Mouse (Mus musculus): ENCODE results near the gene Plcl1. TPM values are rescaled to one million over a fixed set of nuclear protein-coding genes. Genes with fewer than 3 reads are reported as not detected.

The Plcl1 gene
- polyA plus RNA-seq, 1 experiment: 8.2 TPM

DNA sequence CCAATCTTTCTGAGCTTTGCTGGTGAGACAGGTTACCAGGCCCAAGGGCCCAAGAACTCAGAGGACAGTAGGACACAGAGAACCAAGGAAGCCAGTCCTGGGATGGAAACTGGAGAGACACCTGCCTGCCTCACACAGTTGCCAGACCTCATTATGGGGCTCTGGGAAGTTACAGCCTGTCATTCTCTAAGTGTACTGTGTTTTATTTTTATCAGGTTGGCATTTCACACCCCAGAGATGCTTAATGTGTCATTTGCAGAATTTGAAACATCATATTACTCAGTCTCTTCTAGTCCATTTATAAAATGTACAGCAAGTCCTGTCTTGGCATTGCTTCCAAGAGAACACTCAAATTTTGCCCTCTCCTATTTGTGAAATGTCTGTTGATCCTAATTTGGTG lies 111.5 kb downstream of the Plcl1 start:
- peak in 1 of 2 experiments; percentile 15 for DNase-seq (ENCODE audit: extremely low spot score in 1 of 2, low spot score in 1 of 2)

DNA sequence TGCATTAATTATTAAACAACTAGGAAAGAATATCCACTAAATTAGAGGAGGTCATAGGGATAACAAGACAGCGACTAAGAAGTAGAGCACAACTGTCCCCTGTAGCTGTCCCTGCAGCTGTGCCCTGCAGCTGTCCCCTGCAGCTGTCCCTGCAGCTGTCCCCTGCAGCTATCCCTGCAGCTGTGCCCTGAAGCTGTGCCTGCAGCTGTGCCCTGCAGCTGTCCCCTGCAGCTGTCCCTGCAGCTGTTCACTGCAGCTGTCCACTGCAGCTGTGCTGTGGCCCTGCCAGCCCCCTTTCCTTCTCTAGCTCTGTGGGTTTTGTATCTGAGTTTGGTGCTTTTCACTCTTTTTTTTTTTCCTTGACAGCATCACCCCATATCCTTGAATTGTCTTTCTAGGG lies 118.2 kb downstream of the Plcl1 start:
- DNase-seq (ENCODE audit: extremely low spot score in 1 of 2, low spot score in 1 of 2): no peak

DNA sequence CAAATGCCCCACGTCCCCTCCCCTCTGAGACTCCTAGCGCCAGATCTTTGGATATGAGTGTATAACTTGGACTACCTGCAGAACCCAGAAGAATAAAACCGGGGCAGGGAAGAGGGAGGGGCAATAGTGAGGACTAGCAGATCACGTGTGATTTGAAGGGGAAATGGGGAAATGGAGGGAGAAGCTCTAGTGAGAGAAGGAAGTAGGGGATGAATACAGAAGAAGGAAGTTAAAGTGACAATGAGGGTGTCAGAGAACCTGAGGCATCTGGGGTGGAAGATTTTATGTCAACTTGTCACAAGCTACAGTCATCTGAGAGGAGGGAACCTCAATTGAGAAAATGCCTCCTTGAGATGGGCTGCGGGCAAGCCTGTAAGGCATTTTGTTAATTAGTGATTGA lies 119.4 kb downstream of the Plcl1 start:
- DNase-seq (ENCODE audit: extremely low spot score in 1 of 2, low spot score in 1 of 2): no peak

DNA sequence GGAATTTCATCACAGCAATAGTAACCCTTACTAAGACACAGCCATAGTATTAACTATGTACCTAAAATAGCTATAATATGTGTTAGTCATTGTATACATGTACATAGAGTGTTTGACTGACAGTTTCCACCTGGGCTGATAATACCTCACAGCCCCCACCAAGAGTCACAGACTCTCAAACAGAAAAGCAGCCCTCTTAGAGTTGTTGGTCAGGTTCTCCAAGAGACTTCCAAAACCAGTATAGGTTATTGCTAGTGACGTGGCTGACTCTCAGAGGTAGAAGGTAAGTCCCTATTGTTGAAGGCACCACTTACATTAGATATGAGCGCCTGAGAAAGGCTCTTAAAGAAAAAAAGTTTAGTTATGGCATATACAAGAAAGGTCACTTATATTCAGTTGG lies 120.0 kb downstream of the Plcl1 start:
- DNase-seq (ENCODE audit: extremely low spot score in 1 of 2, low spot score in 1 of 2): no peak

DNA sequence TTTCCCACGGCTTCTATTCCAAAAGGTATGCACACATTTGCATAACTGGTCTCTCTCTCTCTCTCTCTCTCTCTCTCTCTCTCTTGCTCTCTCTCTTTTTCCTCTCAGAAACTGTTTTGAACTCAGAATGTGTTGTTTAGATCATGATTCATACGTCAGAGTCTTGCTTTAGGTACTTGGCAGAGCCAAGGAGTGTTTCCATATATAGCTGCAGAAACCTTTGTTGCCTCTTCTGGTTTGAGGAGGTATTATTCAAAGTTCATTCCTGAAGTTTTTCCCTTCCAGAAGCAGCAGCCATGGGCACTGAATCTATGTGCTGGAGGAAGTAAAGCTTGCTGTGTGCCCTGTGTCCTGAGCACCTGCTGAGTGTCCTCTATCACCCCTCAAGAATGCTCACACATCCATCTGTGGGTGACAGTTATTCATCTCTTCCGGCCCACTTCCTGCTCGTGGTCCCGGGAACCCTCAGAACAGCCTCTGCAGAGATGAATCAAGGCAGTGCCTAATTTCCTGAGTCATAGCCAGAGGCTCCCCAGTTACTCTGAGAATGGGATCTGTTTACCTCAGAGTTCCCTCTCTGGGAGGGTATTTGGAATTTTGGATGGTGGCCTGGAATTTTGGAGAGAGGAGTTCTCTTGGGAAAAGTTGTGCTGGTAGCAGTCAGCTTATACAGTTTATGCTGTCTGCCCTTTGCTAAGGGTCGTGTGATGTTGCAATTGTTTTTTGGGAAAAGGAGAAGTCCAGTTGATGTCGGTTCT lies 123.0 kb downstream of the Plcl1 start:
- DNase-seq (ENCODE audit: extremely low spot score in 1 of 2, low spot score in 1 of 2): peak in 1 of 2 experiments; percentile 42

DNA sequence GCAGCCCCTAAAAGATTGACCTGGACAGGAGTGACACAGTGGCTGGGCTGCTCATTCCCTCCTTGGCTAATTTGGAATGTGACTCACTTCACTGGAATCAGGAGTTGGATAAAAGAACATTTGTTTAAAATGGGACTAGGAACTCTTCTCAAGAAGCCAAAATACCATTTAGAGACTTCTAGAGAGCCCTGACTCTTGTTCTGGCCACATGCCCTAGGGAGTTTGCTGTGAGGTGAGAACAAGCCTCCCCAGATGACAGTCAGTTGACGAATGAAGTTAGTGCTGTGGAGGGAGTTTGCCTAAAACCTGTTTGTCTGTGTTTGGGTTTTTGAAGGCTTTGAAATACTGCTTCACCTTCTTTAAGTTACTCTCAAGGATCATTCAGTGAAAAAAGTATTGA lies 128.1 kb downstream of the Plcl1 start:
- no peak for DNase-seq (ENCODE audit: extremely low spot score in 1 of 2, low spot score in 1 of 2)

DNA sequence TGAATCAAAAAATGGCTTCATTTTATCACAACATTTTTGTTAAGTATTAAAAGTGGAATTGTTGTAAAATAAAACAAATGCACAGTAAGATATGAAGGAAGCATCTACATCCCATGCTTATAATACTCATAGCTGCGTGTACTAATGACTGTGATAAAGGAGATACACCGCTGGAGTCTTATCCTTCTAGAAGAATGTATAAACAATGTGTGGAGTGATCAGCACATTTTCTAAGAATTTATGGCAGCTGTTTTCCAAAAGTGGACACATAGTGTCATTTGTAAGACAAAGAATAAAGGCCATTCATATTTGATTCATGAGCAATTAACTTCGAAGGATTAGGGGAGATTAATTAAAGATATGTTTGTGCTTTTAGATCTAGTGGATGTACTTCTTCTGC lies 148.7 kb downstream of the Plcl1 start:
- DNase-seq (ENCODE audit: extremely low spot score in 1 of 2, low spot score in 1 of 2): no peak

DNA sequence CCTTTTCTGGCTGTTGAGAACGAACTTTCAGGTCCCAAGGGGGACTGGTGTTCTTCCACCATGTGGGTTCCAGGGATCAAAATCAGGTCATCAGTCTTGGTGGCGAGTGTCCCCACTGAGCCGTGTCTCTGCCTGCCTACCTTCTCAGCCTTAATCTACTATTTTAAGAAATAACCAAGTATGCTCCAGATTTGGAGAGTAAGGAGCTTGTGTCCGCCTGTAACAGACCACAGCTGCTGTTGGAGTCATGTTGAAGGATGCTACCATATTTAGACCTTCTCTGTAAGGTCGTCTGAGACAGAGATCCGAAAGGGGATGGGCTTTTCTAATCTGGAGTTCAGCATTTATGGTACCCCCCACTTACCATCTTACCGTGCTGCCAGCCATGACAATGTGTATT lies 152.2 kb downstream of the Plcl1 start:
- DNase-seq (ENCODE audit: extremely low spot score in 1 of 2, low spot score in 1 of 2): no peak

DNA sequence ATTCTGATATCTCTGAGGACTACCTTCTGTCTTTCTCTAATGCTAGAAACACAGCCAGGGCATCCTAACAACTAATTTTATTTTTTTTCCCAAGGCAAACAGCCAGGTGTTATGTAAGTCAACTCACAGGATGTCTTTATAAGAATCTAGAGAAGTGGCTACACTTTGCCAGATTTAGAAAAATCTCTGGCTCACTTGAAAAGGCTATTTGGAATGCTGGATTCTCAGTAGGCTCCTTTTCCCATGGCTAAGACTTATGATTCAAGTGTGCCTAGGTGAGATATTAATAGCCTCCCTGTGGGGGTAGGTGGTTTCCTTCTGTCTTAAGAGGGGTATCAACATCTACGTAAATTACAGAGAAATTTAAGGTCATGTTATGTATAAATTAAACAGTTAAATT lies 152.7 kb downstream of the Plcl1 start:
- peak in 1 of 2 experiments; percentile 49 for DNase-seq (ENCODE audit: extremely low spot score in 1 of 2, low spot score in 1 of 2)

DNA sequence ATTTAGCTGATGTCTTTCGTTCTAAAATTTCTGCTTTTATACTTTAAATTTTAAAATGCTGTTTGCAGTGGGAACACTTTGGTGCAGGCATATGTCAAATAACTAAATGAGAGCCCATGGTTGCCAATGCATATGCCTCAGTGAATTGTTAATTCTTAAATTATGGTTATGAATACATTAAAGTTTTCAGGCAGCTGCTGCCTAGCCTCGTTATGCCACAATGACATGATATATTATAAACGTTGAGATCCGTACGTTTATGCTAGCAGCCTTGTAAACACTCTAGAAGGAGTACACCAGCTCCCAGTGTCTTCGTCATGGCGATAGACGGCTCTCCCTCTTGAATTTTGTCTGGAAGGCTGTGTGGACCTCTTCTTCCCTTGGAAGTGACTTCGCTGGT lies 154.3 kb downstream of the Plcl1 start:
- no peak for DNase-seq (ENCODE audit: extremely low spot score in 1 of 2, low spot score in 1 of 2)

DNA sequence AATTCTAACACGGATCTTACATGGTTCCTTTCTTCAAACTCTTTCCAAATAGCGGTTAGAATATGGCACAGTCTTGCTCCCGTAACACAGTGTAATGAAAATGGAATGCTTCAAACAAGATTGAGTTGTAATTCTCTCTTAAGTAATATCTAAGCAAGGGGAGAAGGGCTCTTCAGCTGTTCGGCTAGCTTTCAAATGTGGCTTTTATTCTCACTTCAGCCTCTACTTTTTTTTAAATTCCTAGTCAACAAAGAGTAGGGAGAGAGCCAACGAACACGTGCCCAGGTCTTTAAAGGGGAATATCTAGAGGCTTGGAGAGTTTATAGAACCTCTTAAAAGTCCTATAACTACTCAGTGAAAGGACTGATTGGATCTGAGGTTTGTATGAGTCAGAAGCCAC lies 160.2 kb downstream of the Plcl1 start:
- DNase-seq (ENCODE audit: extremely low spot score in 1 of 2, low spot score in 1 of 2): no peak

DNA sequence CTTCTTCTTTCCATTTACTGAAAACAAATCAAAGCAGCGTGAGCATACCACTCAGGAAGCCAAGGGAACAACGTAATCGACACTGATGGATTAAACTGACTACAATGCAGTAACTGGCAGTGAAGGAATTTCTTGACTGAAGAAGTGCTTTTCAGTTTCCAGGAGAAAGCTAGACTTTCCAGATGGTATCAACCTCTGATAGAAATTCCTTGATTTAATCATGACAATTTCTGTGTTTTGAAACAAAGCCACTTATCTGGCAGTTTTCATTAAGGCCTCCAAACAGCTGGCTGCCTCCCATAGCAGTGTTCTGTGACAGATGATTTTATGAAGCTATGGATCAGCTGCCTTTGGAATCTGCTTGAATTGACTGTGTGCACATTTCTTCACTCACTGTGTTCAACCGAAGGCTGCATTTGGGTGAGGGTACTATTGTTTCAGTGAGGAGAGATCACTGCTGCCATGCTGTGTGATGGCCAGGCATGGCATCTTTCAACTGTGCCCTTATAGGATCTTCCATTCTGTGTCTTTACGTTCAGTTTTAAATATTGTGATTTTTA lies 162.2 kb downstream of the Plcl1 start:
- DNase-seq (ENCODE audit: extremely low spot score in 1 of 2, low spot score in 1 of 2): no peak

DNA sequence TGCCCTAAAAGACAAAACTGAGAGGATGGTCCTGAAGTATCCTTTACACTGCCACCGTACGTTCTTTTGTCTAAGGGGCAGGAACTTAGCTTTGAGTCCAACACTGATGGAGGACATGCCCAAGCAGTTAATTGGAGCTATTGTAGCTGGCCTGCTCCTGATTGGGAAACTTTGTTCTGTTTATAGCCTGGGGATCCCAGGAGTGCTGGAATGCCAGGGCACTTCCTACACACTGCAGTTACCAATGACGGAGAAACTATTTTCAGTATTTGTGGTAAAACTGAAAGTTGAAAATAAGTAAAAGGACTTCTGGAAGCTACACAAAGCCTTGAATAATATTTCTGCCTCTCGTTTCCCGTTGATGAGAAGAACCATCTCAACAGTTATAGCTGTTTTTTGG lies 164.5 kb downstream of the Plcl1 start:
- DNase-seq (ENCODE audit: extremely low spot score in 1 of 2, low spot score in 1 of 2): no peak

DNA sequence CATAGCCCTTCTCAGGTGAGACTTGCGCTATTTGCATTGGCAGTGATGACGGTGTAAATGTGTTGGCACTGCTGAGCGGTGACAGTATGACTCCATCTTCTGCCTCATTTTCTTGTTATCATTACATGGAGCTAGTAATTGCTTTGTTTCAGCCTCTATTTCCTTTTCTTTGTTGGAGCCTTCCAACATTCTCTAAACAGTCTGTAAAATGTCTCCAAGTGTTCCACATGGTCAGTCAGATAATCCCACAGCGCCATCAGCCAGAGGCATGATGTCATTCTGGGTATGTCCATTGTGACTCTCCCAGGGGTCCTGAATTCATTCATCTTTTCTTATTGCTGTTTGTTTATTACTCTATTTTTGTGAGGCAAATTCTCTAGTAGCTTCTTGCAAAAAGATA lies 165.7 kb downstream of the Plcl1 start:
- DNase-seq (ENCODE audit: extremely low spot score in 1 of 2, low spot score in 1 of 2): no peak

DNA sequence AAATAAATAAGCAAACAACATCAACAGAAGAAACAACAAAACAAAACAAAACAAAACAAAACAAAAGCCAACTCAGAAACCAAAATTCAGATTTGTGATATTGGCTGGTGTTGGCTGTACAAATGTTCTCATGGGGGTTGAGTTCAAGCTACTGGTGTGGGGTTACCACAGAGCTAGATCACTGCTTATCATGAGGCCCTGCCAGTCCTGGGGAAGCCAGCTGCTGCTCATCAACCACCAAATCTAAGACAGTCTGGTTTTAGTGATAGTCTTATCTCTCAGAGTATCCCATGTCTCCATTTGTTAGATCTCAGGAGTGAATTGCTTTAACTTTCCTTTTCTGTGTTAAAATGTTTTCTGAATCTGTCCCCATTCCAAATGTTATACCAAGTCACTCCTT lies 166.5 kb downstream of the Plcl1 start:
- no peak for DNase-seq (ENCODE audit: extremely low spot score in 1 of 2, low spot score in 1 of 2)

DNA sequence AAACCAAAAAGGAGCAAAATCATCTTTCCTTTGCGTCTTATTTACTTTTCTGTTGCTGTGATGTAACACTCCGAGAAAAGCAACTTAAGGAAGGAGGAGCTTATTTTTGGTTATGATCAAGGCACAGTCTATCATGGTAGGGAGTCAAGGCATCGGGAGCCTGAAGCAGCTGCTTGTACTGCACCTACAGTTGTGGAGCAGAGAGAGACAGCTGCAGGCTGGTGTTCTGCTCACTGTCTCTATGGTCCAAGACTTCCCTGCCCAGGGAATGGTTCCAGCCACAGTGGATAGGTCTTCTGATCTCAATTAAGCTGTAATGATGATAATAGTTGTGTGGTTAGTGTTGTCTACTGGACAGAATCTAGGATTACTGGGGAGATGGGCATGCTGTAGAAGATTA lies 166.9 kb downstream of the Plcl1 start:
- no peak for DNase-seq (ENCODE audit: extremely low spot score in 1 of 2, low spot score in 1 of 2)

DNA sequence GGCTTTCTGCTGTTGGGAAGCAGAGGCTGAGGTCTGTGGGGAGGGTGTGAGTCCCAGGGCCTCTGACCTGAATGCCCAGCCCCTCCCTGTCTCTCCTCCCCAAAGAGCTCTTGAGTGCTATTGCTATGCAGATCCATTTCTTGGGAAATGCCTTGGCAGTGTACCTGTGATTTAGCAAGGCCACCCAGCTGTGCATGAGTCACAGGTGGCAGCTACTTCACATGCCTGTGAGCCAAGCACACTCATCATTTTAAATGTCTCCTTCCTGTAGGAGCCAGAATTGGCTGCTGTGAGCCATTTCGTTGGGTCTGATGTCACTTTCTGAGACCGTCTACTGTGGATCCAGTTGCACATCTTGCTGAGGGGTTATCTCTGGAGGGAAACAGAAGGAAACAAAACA lies 170.2 kb downstream of the Plcl1 start:
- DNase-seq (ENCODE audit: extremely low spot score in 1 of 2, low spot score in 1 of 2): peak; percentile 23 to 45

DNA sequence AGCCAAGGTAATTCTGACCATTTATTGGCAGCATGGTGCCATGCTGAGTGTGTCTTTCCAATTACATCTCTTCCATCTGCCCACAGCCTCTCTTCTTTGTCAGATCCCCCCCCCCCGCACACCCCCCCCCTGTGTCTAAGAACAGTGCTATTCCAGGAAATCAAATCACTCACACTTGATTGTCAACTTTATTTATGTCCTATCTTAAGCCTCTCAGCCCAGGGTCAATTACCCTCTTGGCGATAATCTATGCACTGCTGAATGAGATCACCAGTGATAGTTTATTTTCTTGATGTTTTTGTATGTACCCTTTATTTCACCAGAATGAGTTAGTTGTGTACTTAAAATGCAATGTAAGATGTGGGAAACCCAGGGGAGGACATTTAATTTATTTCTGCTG lies 176.0 kb downstream of the Plcl1 start:
- no peak for DNase-seq (ENCODE audit: extremely low spot score in 1 of 2, low spot score in 1 of 2)

DNA sequence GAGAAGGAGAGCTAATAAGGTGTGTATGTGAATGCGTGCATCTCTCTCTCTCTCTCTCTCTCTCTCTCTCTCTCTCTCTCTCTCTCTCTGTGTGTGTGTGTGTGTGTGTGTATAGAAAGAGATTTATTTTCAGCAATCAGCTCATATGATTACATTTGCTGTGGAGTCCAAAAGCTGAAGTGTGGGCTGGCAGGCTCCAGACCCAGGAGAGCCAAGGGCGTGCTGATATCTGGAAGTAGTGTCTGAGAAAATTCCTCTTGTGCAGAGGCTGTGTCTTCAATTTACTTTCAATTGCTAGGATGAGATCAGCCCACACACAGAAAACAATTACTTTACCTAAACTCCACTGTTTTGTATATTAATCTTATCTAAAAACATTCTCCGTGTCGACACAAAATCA lies 179.7 kb downstream of the Plcl1 start:
- DNase-seq (ENCODE audit: extremely low spot score in 1 of 2, low spot score in 1 of 2): no peak

DNA sequence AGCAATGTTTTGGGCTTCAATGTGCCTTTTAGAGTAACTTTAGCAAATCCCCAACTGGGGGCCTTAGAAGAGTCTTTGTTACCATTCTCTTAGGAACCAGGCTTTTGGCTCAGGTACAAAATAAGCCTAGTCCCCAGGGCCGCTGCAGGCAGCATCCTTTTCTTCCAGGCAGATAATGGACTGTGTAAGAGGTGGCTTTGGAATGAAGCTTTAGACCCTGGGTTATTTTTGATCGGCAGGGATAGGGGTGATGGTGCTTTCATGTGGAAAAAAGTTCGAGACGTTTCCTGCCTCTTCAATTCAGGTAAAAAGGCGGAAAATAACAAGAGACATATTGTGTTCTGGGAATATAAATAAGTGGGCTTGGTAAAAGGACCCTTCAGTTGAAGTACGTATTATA lies 182.4 kb downstream of the Plcl1 start:
- DNase-seq (ENCODE audit: extremely low spot score in 1 of 2, low spot score in 1 of 2): no peak

DNA sequence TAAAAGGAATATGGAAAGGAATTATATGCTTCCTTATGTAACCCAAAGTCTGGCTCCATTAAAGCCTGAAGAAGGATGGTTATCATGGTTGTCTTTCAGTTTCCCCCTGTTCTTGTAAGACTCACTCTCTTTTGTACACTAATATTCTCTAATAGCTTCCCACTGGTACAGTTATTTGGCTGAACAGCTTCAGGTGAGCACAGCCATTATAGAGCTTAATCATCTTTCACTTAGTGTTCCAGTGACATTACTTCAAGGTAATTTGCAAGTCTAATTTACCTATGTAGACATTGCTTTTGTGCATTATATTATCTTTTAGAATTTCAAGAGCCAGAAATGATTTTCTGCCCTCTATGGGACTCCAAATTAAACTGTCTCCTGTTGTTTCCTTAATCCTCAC lies 184.3 kb downstream of the Plcl1 start:
- no peak for DNase-seq (ENCODE audit: extremely low spot score in 1 of 2, low spot score in 1 of 2)

DNA sequence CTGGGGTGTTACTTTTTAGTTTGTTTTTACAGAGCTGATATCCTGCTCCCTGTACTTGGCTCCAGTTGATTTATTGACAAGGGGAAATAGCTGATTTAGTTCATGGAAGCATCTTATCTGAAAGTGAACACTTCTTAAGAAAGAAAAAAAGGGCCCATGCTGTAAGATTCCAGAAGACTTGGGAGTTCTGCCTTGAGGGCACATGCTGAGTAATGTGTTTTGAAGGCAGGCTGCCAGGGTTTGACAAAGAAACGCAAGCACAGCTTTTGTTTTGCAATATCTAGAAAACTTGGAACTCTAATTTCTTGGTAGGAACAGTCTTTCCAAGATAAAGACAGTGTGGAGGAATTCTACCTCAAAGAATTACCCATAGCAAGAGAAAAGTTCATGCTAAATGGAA lies 194.8 kb downstream of the Plcl1 start:
- no peak for DNase-seq (ENCODE audit: extremely low spot score in 1 of 2, low spot score in 1 of 2)

DNA sequence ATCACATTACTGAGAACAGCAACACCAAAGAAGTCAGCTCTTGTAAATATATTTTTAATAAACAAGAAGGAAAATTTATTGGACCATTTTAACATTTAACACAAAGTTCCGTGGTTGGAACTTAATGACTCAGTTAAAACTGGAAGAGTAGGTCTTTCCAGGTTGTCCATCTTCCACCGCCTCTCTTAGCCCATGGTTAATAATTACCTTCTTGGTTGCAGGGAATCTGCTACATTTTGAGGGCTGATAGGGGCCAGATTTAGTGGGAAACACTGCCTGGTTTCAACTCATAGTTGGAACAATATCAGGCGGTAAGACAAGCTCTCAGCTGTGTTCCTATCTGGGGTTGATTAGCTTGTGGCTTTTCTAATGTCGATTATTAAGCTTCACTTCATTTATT lies 198.9 kb downstream of the Plcl1 start:
- no peak for DNase-seq (ENCODE audit: extremely low spot score in 1 of 2, low spot score in 1 of 2)
